Mouse (Mus musculus): ENCODE measurements around the gene BC016579.

DNA sequence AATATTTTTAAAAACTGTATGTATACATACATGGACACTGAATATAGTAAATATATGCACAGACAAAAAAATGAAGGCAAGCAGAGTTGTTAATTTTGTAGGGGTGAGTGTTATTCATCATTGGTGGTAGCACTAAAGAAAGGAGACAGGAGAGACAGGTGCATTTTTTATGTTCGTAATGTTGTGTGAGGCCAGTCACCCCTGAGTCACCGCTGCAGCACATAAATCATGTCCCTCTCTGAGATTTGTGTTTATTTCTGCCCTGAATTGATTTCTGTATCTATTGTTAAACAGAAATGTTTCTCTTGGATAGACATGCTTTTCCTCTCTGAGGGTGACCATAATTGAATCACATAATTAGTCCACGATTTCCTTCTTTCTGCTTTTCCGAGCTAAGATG is 21.4 kb downstream of the BC016579 start:
- no peak for TF ChIP-seq TAL1 (IDR thresholded peaks at IDR 0.05; ENCODE audit: low read length)
- TF ChIP-seq GATA1 (IDR thresholded peaks at IDR 0.05; ENCODE audit: low read length) = no peak

All from erythroblast, embryonic 14.5 days (primary cell).